Mouse (Mus musculus) kidney, postnatal 0 days (tissue): ENCODE measurements around the gene Uba6. TPM values are rescaled to one million over a fixed set of nuclear protein-coding genes. Genes with fewer than 3 reads are reported as not detected.

Experiments
- ATAC-seq: fragments of 200-750 bp; cut with Nextera tagmentation; replicated peaks from 2 replicates; pipeline ENCODE4 v1.8.0; 2017; ENCODE audit warnings: low read depth, moderate number of reproducible peaks, moderate TSS enrichment, moderate library complexity; ENCODE audit not compliant: low FRiP score
- DNase-seq: peaks from one replicate; pipeline ENCODE4 v3.0.0-alpha.2; 2016; ENCODE audit warnings: low spot score
- H3K27ac ChIP-seq: fragments of 300-500 bp; sonication (generic); 2 replicates; pipeline ENCODE4 v1.5.1; 2014; ENCODE audit warnings: mild to moderate bottlenecking
- H3K27me3 ChIP-seq: fragments of 300-500 bp; sonication (generic); 2 replicates; pipeline ENCODE4 v1.6.1; 2014; ENCODE audit warnings: low read length, mixed read lengths; ENCODE audit not compliant: insufficient read depth
- H3K36me3 ChIP-seq: fragments of 300-500 bp; sonication (generic); 2 replicates; pipeline ENCODE4 v1.6.1; 2014; ENCODE audit warnings: low read length, mixed read lengths; ENCODE audit not compliant: insufficient read depth
- H3K4me1 ChIP-seq: fragments of 300-500 bp; sonication (generic); replicated peaks from 2 replicates; pipeline ENCODE4 v1.6.1; 2014; ENCODE audit warnings: antibody characterized with exemption, low read length, mixed read lengths; ENCODE audit not compliant: insufficient read depth
- H3K4me2 ChIP-seq: fragments of 300-500 bp; sonication (generic); 2 replicates; pipeline ENCODE4 v1.6.1; 2014; ENCODE audit warnings: mild to moderate bottlenecking, low read length, moderate library complexity, mixed read lengths
- H3K4me3 ChIP-seq: fragments of 300-500 bp; sonication (generic); replicated peaks from 2 replicates; pipeline ENCODE4 v1.5.1; 2014; ENCODE audit warnings: low read depth, low read length
- H3K9ac ChIP-seq: fragments of 300-500 bp; sonication (generic); 2 replicates; pipeline ENCODE4 v1.6.1; 2014; ENCODE audit warnings: low read depth, low read length
- H3K9me3 ChIP-seq: fragments of 300-500 bp; sonication (generic); replicated peaks from 2 replicates; pipeline ENCODE4 v1.6.1; 2016; ENCODE audit warnings: low read length, inconsistent platforms, mixed read lengths
- CTCF ChIP-seq: IDR thresholded peaks from 2 replicates; pipeline ENCODE4 v1.5.1; 2016; ENCODE audit warnings: antibody characterized with exemption, low read depth, mild to moderate bottlenecking, moderate library complexity
- WGBS: fragments of 180-500 bp; shearing (Covaris S2); extraction: QIAGEN DNeasy Blood & Tissue Kit; methylation state at CpG from one replicate; pipeline ENCODE4 v1.1.7; 2014; 5-methylcytosine and 5-hydroxymethylcytosine counted together
- polyA plus RNA-seq: library from polyadenylated mRNA; unstranded; fragments of >200 nt; fragmentation: Nextera tagmentation; extraction: Ambion mirVana; gene quantifications from 2 replicates; pipeline ENCODE4 v1.2.1, GENCODE M21; 2015

Gene Uba6
- polyA plus RNA-seq, 1 experiment from 2014 or later, result 8.3 TPM

DNA sequence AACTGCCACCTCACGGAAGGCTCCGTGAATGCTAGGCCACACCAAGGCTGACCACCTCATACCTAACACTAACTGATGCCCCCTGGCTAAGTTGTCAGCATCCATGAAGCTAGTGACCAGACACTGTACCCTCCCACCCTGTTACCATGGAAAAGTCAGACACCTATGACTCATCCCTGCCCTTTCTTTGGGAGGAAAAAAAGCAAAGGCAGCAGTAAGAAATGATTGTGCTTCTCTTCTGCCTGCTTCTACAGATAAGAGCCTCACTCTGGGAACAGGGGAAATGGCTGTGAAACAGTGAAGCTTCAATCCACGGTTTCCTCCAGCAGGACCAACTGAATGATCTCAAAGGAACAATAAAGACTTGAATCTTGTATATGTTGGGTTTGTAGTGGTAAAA is 104.2 kb downstream of the Uba6 start:
- Histone ChIP-seq H3K4me1 (no peaks in the 10 kb centered on the region), H3K4me2 (no peak overlapping the region), H3K27ac (no peak overlapping the region), H3K4me3 (no peak overlapping the region), H3K9me3 (no peaks in the 10 kb centered on the region), H3K27me3 (no peaks in the 10 kb centered on the region), H3K36me3 (no peaks in the 10 kb centered on the region), H3K9ac (no peak overlapping the region)
- ATAC-seq (no peak), DNase-seq (no peak)
- WGBS, result 83% methylated on average over 3 of the region's 3 CpGs
- TF ChIP-seq CTCF, result no peak

GRCm38 (mm10) chr5:86066551-86066929 is 106.1 kb downstream of the Uba6 start:
- H3K36me3 ChIP-seq, result no peaks in the 10 kb centered on the region
- H3K27ac ChIP-seq, result peak overlapping the region; percentile 19; the same call in 1 of the 2 replicates
- ATAC-seq (peak; percentile 30; the same call in 1 of the 2 replicates), DNase-seq (peak; percentile 94)
- H3K27me3 ChIP-seq, result no peaks in the 10 kb centered on the region
- peak overlapping the region; percentile 80 for H3K4me3 ChIP-seq
- 0 out of 2 replicates have a peak overlapping the region, but pooled peaks have one; percentile 14 for H3K9ac ChIP-seq
- TF ChIP-seq CTCF, result peak; percentile 89
- H3K4me2 ChIP-seq, result peak overlapping the region; percentile 56
- no peaks in the 10 kb centered on the region for H3K9me3 ChIP-seq
- WGBS, result under 1% methylated on average over 17 of the region's 17 CpGs
- no peaks in the 10 kb centered on the region for H3K4me1 ChIP-seq

DNA sequence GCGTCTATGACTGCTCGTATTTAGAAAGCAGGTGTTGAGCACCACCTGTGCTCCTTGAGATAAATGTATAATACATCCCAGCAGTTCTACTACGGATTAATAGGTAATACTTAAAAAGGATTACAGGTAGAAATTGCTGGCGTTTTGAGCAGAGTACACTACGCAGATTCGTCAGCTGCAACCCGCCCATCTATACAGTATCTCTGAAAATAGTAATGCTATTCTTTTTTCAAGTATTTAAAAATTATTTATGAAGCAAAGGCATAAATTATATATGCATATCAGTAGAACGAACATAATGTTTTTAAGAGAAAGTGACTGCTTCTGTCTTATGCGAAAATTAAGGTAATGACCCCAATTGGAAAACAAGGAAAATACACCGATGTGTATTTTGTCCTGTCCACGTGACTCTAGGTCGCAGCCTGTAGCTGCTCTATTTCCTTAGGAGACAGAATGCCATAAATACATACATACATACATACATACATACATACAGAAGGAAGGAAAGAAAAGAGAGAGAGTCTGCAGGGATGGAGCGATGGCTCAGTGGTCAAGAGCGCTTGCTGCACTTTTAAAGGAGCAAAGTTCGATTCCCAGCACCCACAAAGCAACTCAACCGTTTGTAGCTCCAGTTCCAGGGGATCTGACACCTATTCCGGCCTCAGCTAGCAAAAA is 106.6 kb downstream of the Uba6 start:
- no peak for TF ChIP-seq CTCF
- no peak for DNase-seq

GRCm38 (mm10) chr5:86065101-86065875 is 107.3 kb downstream of the Uba6 start, which contains the start of gene Cenpc1:
Gene Cenpc1 (minus strand): TSS chr5:86065583.
- Histone ChIP-seq H3K9ac (peak within 1 kb of the TSS; percentile 87), H3K36me3 (no peaks in the 10 kb centered on the region), H3K4me1 (no peaks in the 10 kb centered on the region), H3K4me2 (peak within 1 kb of the TSS; percentile 57), H3K4me3 (peak within 1 kb of the TSS; percentile 80), H3K27me3 (no peaks in the 10 kb centered on the region), H3K27ac (peak within 1 kb of the TSS; percentile 95), H3K9me3 (no peaks in the 10 kb centered on the region)
- WGBS, result under 1% methylated on average over 58 of the region's 60 CpGs
- TF ChIP-seq CTCF, result 0 out of 2 replicates have a peak, but pooled peaks have one; percentile 13
- peak; percentile 97 for ATAC-seq
- DNase-seq, result peak; percentile 99

More for the DNA sequence above, 106.6 kb downstream of the Uba6 start:
- Histone ChIP-seq H3K9me3 (no peaks in the 10 kb centered on the region), H3K9ac (0 out of 2 replicates have a peak overlapping the region, but pooled peaks have one; percentile 14), H3K36me3 (no peaks in the 10 kb centered on the region), H3K4me2 (peak overlapping the region; percentile 56), H3K27ac (peak overlapping the region; percentile 78), H3K4me1 (no peaks in the 10 kb centered on the region), H3K4me3 (peak overlapping the region; percentile 80), H3K27me3 (no peaks in the 10 kb centered on the region)
- ATAC-seq, result peak; percentile 60; the same call in 1 of the 2 replicates
- 2% methylated on average over 17 of the region's 17 CpGs for WGBS

DNA sequence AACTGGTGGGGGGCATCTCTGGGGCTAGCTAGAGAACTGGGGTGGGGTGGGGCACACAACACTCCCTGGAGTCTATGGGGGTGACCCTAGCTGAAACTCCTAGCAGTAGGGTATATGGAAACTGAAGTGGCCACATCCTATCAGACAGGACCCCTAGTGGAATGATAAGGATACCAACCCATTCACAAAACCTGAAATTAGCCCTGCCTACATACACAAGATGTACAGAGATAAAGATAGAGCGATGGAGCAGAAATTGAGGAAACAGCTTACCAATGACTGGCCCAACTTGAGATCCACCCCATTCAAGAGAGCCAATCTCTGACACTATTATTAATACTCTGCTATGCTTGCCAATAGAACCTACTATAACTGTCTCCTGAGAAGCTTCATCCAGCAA is 109.1 kb downstream of the Uba6 start:
- Histone ChIP-seq H3K4me3 (no peak overlapping the region), H3K4me2 (peak overlapping the region; percentile 0; the same call in 1 of the 2 replicates), H3K9ac (no peak overlapping the region), H3K4me1 (no peaks in the 10 kb centered on the region), H3K9me3 (no peaks in the 10 kb centered on the region), H3K27ac (no peak overlapping the region), H3K36me3 (0 out of 2 replicates have a peak, but pooled peaks cover 4% of the 10 kb centered on the region), H3K27me3 (no peaks in the 10 kb centered on the region)
- ATAC-seq (no peak), DNase-seq (no peak)
- no peak for TF ChIP-seq CTCF
- 95% methylated on average over 1 of the region's 1 CpGs for WGBS

Other genes starting within 250 kb of the Uba6 start
- 20.2 and 22.6 TPM in 2 replicates for gene Cenpc1, start 107.2 kb downstream of the Uba6 start, polyA plus RNA-seq
- gene Stap1, start 101.1 kb downstream of the Uba6 start, polyA plus RNA-seq, result 0.49 and 0.70 TPM in 2 replicates
- not detected in 2 replicates for gene Gnrhr, start 25.1 kb upstream of the Uba6 start, polyA plus RNA-seq
- not detected in 2 replicates for gene Tmprss11c, start 116.5 kb upstream of the Uba6 start, polyA plus RNA-seq
- not detected in 2 replicates for gene Tmprss11d, start 200.6 kb upstream of the Uba6 start, polyA plus RNA-seq